Mouse (Mus musculus) small intestine, adult 2 months (tissue): ENCODE results near the gene Rnf10.

ENCODE experiments used
- CTCF ChIP-seq: fragments of 200-500 bp; IDR thresholded peaks from 2 replicates; pipeline ENCODE4 v1.5.1; 2012; ENCODE audit warnings: low read depth, mild to moderate bottlenecking, control low read depth, inconsistent platforms, low read length, moderate library complexity, mixed read lengths; ENCODE audit not compliant: insufficient replicate concordance, insufficient read length; ENCODE audit errors: extremely low read depth
- POLR2A ChIP-seq: fragments of 200-500 bp; IDR thresholded peaks from 2 replicates; pipeline ENCODE4 v1.6.1; 2012; ENCODE audit warnings: low read depth, mild to moderate bottlenecking, control low read depth, inconsistent platforms, low read length, moderate library complexity

- TF ChIP-seq CTCF: no peak
- no peak for TF ChIP-seq POLR2A
Measured at GRCm38 (mm10) chr5:115274353-115274752, 1.7 kb upstream of the Rnf10 start.
